Mouse (Mus musculus) layer of hippocampus, adult 18-20 months (tissue): Measurements from ENCODE around the gene Usp6nl. TPM values are rescaled to one million over a fixed set of nuclear protein-coding genes. Genes with fewer than 3 reads are reported as not detected.
A peak's percentile ranks its signal among the peaks of the same experiment; 100 is the strongest.

ENCODE experiments used
- DNase-seq, 2 experiments: peaks; one replicate each; pipeline ENCODE4 v3.0.0; 2022; ENCODE audit warnings: low spot score in 2 of 2
- total RNA-seq, 2 experiments: library from RNA; stranded (reverse); gene quantifications; 2 replicates each; pipeline ENCODE4 v1.2.3; 2021

Gene Usp6nl
- total RNA-seq, 2 experiments from 2014 or later = 11.8 to 12.5 TPM

GRCm38 (mm10) chr2:6331324-6332137, 9.1 kb downstream of the Usp6nl start:
- no peak for DNase-seq

GRCm38 (mm10) chr2:6333570-6333969, 11.1 kb downstream of the Usp6nl start:
- no peak for DNase-seq

GRCm38 (mm10) chr2:6334011-6334410, 11.5 kb downstream of the Usp6nl start:
- DNase-seq = no peak

- no peak for DNase-seq
Measured at GRCm38 (mm10) chr2:6335032-6335735, 12.7 kb downstream of the Usp6nl start.

GRCm38 (mm10) chr2:6336013-6336412, 13.5 kb downstream of the Usp6nl start:
- no peak for DNase-seq

GRCm38 (mm10) chr2:6336649-6337048, 14.2 kb downstream of the Usp6nl start:
- DNase-seq = no peak

GRCm38 (mm10) chr2:6337436-6337835, 15.0 kb downstream of the Usp6nl start:
- DNase-seq = no peak

GRCm38 (mm10) chr2:6338031-6338629, 15.7 kb downstream of the Usp6nl start:
- DNase-seq = no peak

GRCm38 (mm10) chr2:6340439-6340838, 18.0 kb downstream of the Usp6nl start:
- DNase-seq = no peak

- DNase-seq = no peak
Measured at GRCm38 (mm10) chr2:6341496-6341895, 19.0 kb downstream of the Usp6nl start.

- peak in 1 of 2 experiments; percentile 63 for DNase-seq
Measured at GRCm38 (mm10) chr2:6349256-6350092, 27.0 kb downstream of the Usp6nl start.

GRCm38 (mm10) chr2:6350164-6350563, 27.7 kb downstream of the Usp6nl start:
- DNase-seq = no peak

- DNase-seq = no peak
Measured at GRCm38 (mm10) chr2:6350931-6351695, 28.6 kb downstream of the Usp6nl start.

GRCm38 (mm10) chr2:6352541-6352971, 30.1 kb downstream of the Usp6nl start:
- no peak for DNase-seq

- DNase-seq = no peak
Measured at GRCm38 (mm10) chr2:6353060-6353459, 30.6 kb downstream of the Usp6nl start.

GRCm38 (mm10) chr2:6357306-6357705, 34.8 kb downstream of the Usp6nl start:
- no peak for DNase-seq

- no peak for DNase-seq
Measured at GRCm38 (mm10) chr2:6359645-6360044, 37.2 kb downstream of the Usp6nl start.

- no peak for DNase-seq
Measured at GRCm38 (mm10) chr2:6363126-6363525, 40.7 kb downstream of the Usp6nl start.

GRCm38 (mm10) chr2:6363922-6364321, 41.5 kb downstream of the Usp6nl start:
- DNase-seq = no peak

GRCm38 (mm10) chr2:6366521-6366928, 44.1 kb downstream of the Usp6nl start:
- peak in 1 of 2 experiments; percentile 24 for DNase-seq
